Mouse (Mus musculus) right cerebral cortex, postnatal 25 days (tissue): ENCODE results near the gene Rin3.
"Not testable (repeated sequence)": the region's sequence is repeated elsewhere in the genome, so short reads cannot be mapped to it uniquely, and the experiment has no call there.

Source experiments
- DNase-seq: peaks from one replicate; pipeline ENCODE4 v3.0.0; 2022

The Rin3 gene

GRCm38 (mm10) chr12:102282763-102283482 is at the start of gene Rin3:
Gene Rin3 (plus strand): TSS chr12:102283048.
- DNase-seq: no peak

GRCm38 (mm10) chr12:102235551-102235950 is 47.3 kb upstream of the Rin3 start:
- DNase-seq: no peak

- DNase-seq: no peak
Observed at GRCm38 (mm10) chr12:102236317-102236716, 46.5 kb upstream of the Rin3 start.

GRCm38 (mm10) chr12:102242076-102242722 is 40.6 kb upstream of the Rin3 start:
- no peak for DNase-seq

- DNase-seq: no peak
Observed at GRCm38 (mm10) chr12:102243915-102244314, 38.9 kb upstream of the Rin3 start.

- DNase-seq: no peak
Observed at GRCm38 (mm10) chr12:102246226-102246625, 36.6 kb upstream of the Rin3 start.

- peak; percentile 25 for DNase-seq
Observed at GRCm38 (mm10) chr12:102248104-102248503, 34.7 kb upstream of the Rin3 start.

GRCm38 (mm10) chr12:102250316-102250715 is 32.5 kb upstream of the Rin3 start:
- no peak for DNase-seq

GRCm38 (mm10) chr12:102251070-102251469 is 31.8 kb upstream of the Rin3 start:
- peak; percentile 26 for DNase-seq

- DNase-seq: no peak
Observed at GRCm38 (mm10) chr12:102251985-102252384, 30.9 kb upstream of the Rin3 start.

GRCm38 (mm10) chr12:102252525-102252924 is 30.3 kb upstream of the Rin3 start:
- DNase-seq: no peak

GRCm38 (mm10) chr12:102255012-102255411 is 27.8 kb upstream of the Rin3 start:
- DNase-seq: no peak

GRCm38 (mm10) chr12:102258522-102259112 is 24.2 kb upstream of the Rin3 start:
- no peak for DNase-seq

GRCm38 (mm10) chr12:102261933-102262396 is 20.9 kb upstream of the Rin3 start:
- no peak for DNase-seq

GRCm38 (mm10) chr12:102262809-102263208 is 20.0 kb upstream of the Rin3 start:
- no peak for DNase-seq

GRCm38 (mm10) chr12:102263249-102263648 is 19.6 kb upstream of the Rin3 start:
- no peak for DNase-seq

- no peak for DNase-seq
Observed at GRCm38 (mm10) chr12:102266433-102266832, 16.4 kb upstream of the Rin3 start.

GRCm38 (mm10) chr12:102269144-102269543 is 13.7 kb upstream of the Rin3 start:
- DNase-seq: no peak

- DNase-seq: no peak
Observed at GRCm38 (mm10) chr12:102270776-102271405, 12.0 kb upstream of the Rin3 start.

- DNase-seq: no peak
Observed at GRCm38 (mm10) chr12:102271447-102271846, 11.4 kb upstream of the Rin3 start.

GRCm38 (mm10) chr12:102275833-102276443 is 6.9 kb upstream of the Rin3 start:
- no peak for DNase-seq

GRCm38 (mm10) chr12:102280290-102280689 is 2.6 kb upstream of the Rin3 start:
- DNase-seq: not testable (repeated sequence)
